Mouse (Mus musculus) kidney, adult 2 months (tissue): ENCODE results near the gene Nudt9. TPM values are rescaled to one million over a fixed set of nuclear protein-coding genes. Genes with fewer than 3 reads are reported as not detected.
A peak's percentile ranks its signal among the peaks of the same experiment; 100 is the strongest.
"Not testable (repeated sequence)": the region's sequence is repeated elsewhere in the genome, so short reads cannot be mapped to it uniquely, and the experiment has no call there.

Source experiments
- DNase-seq: peaks from one replicate; pipeline ENCODE4 v3.0.0; 2021
- H3K27ac ChIP-seq: fragments of 200-500 bp; 2 replicates; pipeline ENCODE4 v1.5.1; 2012; ENCODE audit warnings: low read depth, low read length, control low read depth, inconsistent platforms; ENCODE audit not compliant: insufficient read depth
- H3K27me3 ChIP-seq: fragments of 200-500 bp; replicated peaks from 2 replicates; pipeline ENCODE4 v1.6.1; 2012; ENCODE audit warnings: mild to moderate bottlenecking, moderate library complexity, low read length, inconsistent platforms; ENCODE audit not compliant: control insufficient read depth, insufficient read depth
- H3K36me3 ChIP-seq: fragments of 200-500 bp; 2 replicates; pipeline ENCODE4 v1.6.1; 2012; ENCODE audit warnings: mild to moderate bottlenecking, moderate library complexity, low read length, inconsistent platforms; ENCODE audit not compliant: control insufficient read depth, insufficient read depth
- H3K4me1 ChIP-seq: fragments of 200-500 bp; 2 replicates; pipeline ENCODE4 v1.6.1; 2011; ENCODE audit warnings: low read length; ENCODE audit not compliant: control insufficient read depth, insufficient read depth
- H3K4me3 ChIP-seq: fragments of 200-500 bp; 2 replicates; pipeline ENCODE4 v1.5.1; 2011; ENCODE audit warnings: mild to moderate bottlenecking, low read depth, low read length, control low read depth; ENCODE audit not compliant: insufficient read depth
- CTCF ChIP-seq: fragments of 200-500 bp; conservative IDR thresholded peaks from 2 replicates; pipeline ENCODE4 v1.5.1; 2011; ENCODE audit warnings: low read depth, mild to moderate bottlenecking, control low read depth, low read length, moderate library complexity, mixed read lengths; ENCODE audit not compliant: insufficient read depth, insufficient read length
- POLR2A ChIP-seq: fragments of 200-500 bp; IDR thresholded peaks from one replicate; pipeline ENCODE4 v1.6.1; 2011; ENCODE audit warnings: low read depth, low read length, control low read depth
- WGBS: fragments of 180-500 bp; shearing (Covaris S2); methylation state at CpG from one replicate; pipeline ENCODE4 v1.1.7; 2018; 5-methylcytosine and 5-hydroxymethylcytosine counted together
- polyA plus RNA-seq: library from polyadenylated mRNA; depleted of rRNA; stranded (reverse); fragments of >200 nt; gene quantifications from 2 replicates; pipeline ENCODE4 v1.2.3, GENCODE M21; 2012

The Nudt9 gene
- polyA plus RNA-seq, 1 experiment: 63.8 TPM

- WGBS: 78% methylated on average over 8 of the region's 8 CpGs
- TF ChIP-seq CTCF (no peak), POLR2A (no peak)
- H3K27me3 ChIP-seq: no peaks in the 10 kb centered on the region
- H3K36me3 ChIP-seq: no peaks in the 10 kb centered on the region
- peaks cover 17% of the 10 kb centered on the region for H3K4me1 ChIP-seq
- H3K4me3 ChIP-seq: no peak overlapping the region
- peak overlapping the region; percentile 64 for H3K27ac ChIP-seq
- DNase-seq: no peak
These were observed 22.7 kb upstream of the Nudt9 start for GRCm38 (mm10) chr5:104023289-104024020.

GRCm38 (mm10) chr5:104024193-104024592 is 21.9 kb upstream of the Nudt9 start:
- not testable (repeated sequence) for H3K27me3 ChIP-seq, DNase-seq, H3K4me3 ChIP-seq, H3K36me3 ChIP-seq
- H3K27ac ChIP-seq: peak overlapping the region; percentile 64; the same call in 1 of the 2 replicates
- H3K4me1 ChIP-seq: peaks cover 14% of the 10 kb centered on the region
- 45% methylated on average over 5 of the region's 5 CpGs for WGBS

GRCm38 (mm10) chr5:104024762-104025161 is 21.3 kb upstream of the Nudt9 start:
- TF ChIP-seq POLR2A: no peak
- no peak for TF ChIP-seq CTCF
- DNase-seq: no peak
- WGBS: 74% methylated on average over 11 of the region's 11 CpGs
- no peaks in the 10 kb centered on the region for H3K27me3 ChIP-seq
- H3K27ac ChIP-seq: no peak overlapping the region
- no peaks in the 10 kb centered on the region for H3K36me3 ChIP-seq
- peaks cover 14% of the 10 kb centered on the region for H3K4me1 ChIP-seq
- H3K4me3 ChIP-seq: no peak overlapping the region

GRCm38 (mm10) chr5:104025245-104025854 is 20.8 kb upstream of the Nudt9 start:
- Histone ChIP-seq H3K4me3 (no peak overlapping the region), H3K36me3 (no peaks in the 10 kb centered on the region), H3K27ac (peak overlapping the region; percentile 39; the same call in 1 of the 2 replicates), H3K27me3 (no peaks in the 10 kb centered on the region), H3K4me1 (peaks cover 10% of the 10 kb centered on the region)
- TF ChIP-seq CTCF: no peak
- TF ChIP-seq POLR2A: no peak
- 62% methylated on average over 17 of the region's 17 CpGs for WGBS
- DNase-seq: peak; percentile 62

- no peaks in the 10 kb centered on the region for H3K27me3 ChIP-seq
- no peak overlapping the region for H3K4me3 ChIP-seq
- no peaks in the 10 kb centered on the region for H3K36me3 ChIP-seq
- H3K4me1 ChIP-seq: peaks cover 22% of the 10 kb centered on the region
- WGBS: 83% methylated on average over 2 of the region's 2 CpGs
- TF ChIP-seq POLR2A: no peak
- no peak for DNase-seq
- no peak overlapping the region for H3K27ac ChIP-seq
These were observed 13.5 kb upstream of the Nudt9 start for GRCm38 (mm10) chr5:104032434-104033097.

- Histone ChIP-seq H3K4me1 (peaks cover 22% of the 10 kb centered on the region), H3K27ac (peak overlapping the region; percentile 91), H3K4me3 (no peak overlapping the region), H3K36me3 (no peaks in the 10 kb centered on the region), H3K27me3 (no peaks in the 10 kb centered on the region)
- TF ChIP-seq CTCF (no peak), POLR2A (no peak)
- no peak for DNase-seq
These were observed 11.0 kb upstream of the Nudt9 start for GRCm38 (mm10) chr5:104035066-104035465.

- TF ChIP-seq CTCF: no peak
- no peak for TF ChIP-seq POLR2A
- Histone ChIP-seq H3K4me3 (no peak overlapping the region), H3K27me3 (no peaks in the 10 kb centered on the region), H3K36me3 (no peaks in the 10 kb centered on the region), H3K4me1 (peaks cover 22% of the 10 kb centered on the region), H3K27ac (peak overlapping the region; percentile 80)
- peak; percentile 57 for DNase-seq
- WGBS: 29% methylated on average over 1 of the region's 1 CpGs
These were observed 10.3 kb upstream of the Nudt9 start for GRCm38 (mm10) chr5:104035824-104036223.
